10 mouse cellular contexts compared by ENCODE assay signal in genomic region chr15:81926446-81926822, GRCm38 (mm10). TPM values are rescaled to one million over a fixed set of nuclear protein-coding genes. Genes with fewer than 3 reads are reported as not detected.
DNase-seq lines count a peak whose midpoint lies in the region; ATAC-seq and TF ChIP-seq lines count a peak whose summit lies in the region.
"Had no signal": no experiment of that assay in that cellular context is flagged by ENCODE, and none has a peak within 500 bp of the region (broad histone marks: within the 10 kb centered on the region; RNA-seq: fewer than 3 reads in every experiment).

No protein-coding gene starts in this region.

- no peak for TF ChIP-seq POLR2A in heart, adult 2 months (IDR thresholded peaks at IDR 0.05; ENCODE audit: insufficient read depth, low read depth, low read length)

- no peaks in the 10 kb centered on the region for H3K79me2 ChIP-seq in heart, adult 2 months (replicated peaks; ENCODE audit: control insufficient read depth, insufficient read depth, low read length)

- ATAC-seq in heart, embryonic 13.5 days (ENCODE audit: extremely low read depth, insufficient number of reproducible peaks, low FRiP score, low TSS enrichment), result no peak
- ATAC-seq in embryonic facial prominence, embryonic 11.5 days (replicated peaks; ENCODE audit: insufficient number of reproducible peaks, low FRiP score, low TSS enrichment, low read depth), result peak; percentile 54
- ATAC-seq in hindbrain, embryonic 14.5 days (ENCODE audit: low FRiP score), result peak; percentile 67; the same call in 1 of the 2 replicates
- ATAC-seq in midbrain, embryonic 11.5 days (ENCODE audit: low FRiP score), result peak; percentile 73

- no peak for TF ChIP-seq CTCF in heart, adult 2 months (IDR thresholded peaks at IDR 0.05)

- peaks cover 6% of the 10 kb centered on the region; the same call in 1 of the 2 replicates for H3K36me3 ChIP-seq in heart, embryonic 13.5 days
- no peaks in the 10 kb centered on the region for H3K36me3 ChIP-seq in heart, adult 2 months (ENCODE audit: control insufficient read depth, insufficient read depth, low read length)
- H3K36me3 ChIP-seq in embryonic facial prominence, embryonic 11.5 days (replicated peaks; ENCODE audit: control insufficient read depth, insufficient read depth, low read depth, low read length), result no peaks in the 10 kb centered on the region
- no peaks in the 10 kb centered on the region; the same call in 1 of the 2 replicates for H3K36me3 ChIP-seq in hindbrain, embryonic 14.5 days (replicated peaks; ENCODE audit: control insufficient read depth, insufficient read depth)
- H3K36me3 ChIP-seq in midbrain, embryonic 11.5 days (ENCODE audit: control insufficient read depth, insufficient read depth, low read length), result no peaks in the 10 kb centered on the region

- WGBS in heart, embryonic 13.5 days, result 35% methylated on average over 9 of the region's 9 CpGs
- WGBS in heart, adult 2 months, result 41% methylated on average over 9 of the region's 9 CpGs
- 37% methylated on average over 9 of the region's 9 CpGs for WGBS in embryonic facial prominence, embryonic 11.5 days
- WGBS in hindbrain, embryonic 14.5 days, result 28% methylated on average over 9 of the region's 9 CpGs
- WGBS in midbrain, embryonic 11.5 days, result 29% methylated on average over 9 of the region's 9 CpGs

- H3K27ac ChIP-seq in heart, embryonic 13.5 days (replicated peaks), result no peak overlapping the region
- H3K27ac ChIP-seq in heart, adult 2 months, result no peak overlapping the region
- no peak overlapping the region for H3K27ac ChIP-seq in embryonic facial prominence, embryonic 11.5 days (replicated peaks; ENCODE audit: low read depth, low read length)
- H3K27ac ChIP-seq in hindbrain, embryonic 14.5 days, result peak overlapping the region; percentile 88
- peak overlapping the region; percentile 41 for H3K27ac ChIP-seq in midbrain, embryonic 11.5 days (ENCODE audit: low read depth, low read length)

- DNase-seq in heart, adult 2 months, result no peak
- no peak for DNase-seq in embryonic facial prominence, embryonic 11.5 days (ENCODE audit: low spot score)
- no peak for DNase-seq in hindbrain, embryonic 14.5 days (ENCODE audit: low spot score)
- DNase-seq in midbrain, embryonic 11.5 days (ENCODE audit: low spot score, missing footprints), result no peak
- no peak for DNase-seq in urinary bladder, postnatal 36 days (ENCODE audit: low spot score in 2 of 2)
- DNase-seq in layer of hippocampus, adult 9-10 months (ENCODE audit: low spot score), result no peak
- DNase-seq in urinary bladder, adult 2 months (ENCODE audit: low spot score), result no peak

- H3K9me3 ChIP-seq in heart, embryonic 13.5 days, result no peaks in the 10 kb centered on the region
- H3K9me3 ChIP-seq in embryonic facial prominence, embryonic 11.5 days (replicated peaks; ENCODE audit: control insufficient read depth, low read length), result no peaks in the 10 kb centered on the region
- H3K9me3 ChIP-seq in hindbrain, embryonic 14.5 days (ENCODE audit: control insufficient read depth, low read length), result no peaks in the 10 kb centered on the region
- no peaks in the 10 kb centered on the region for H3K9me3 ChIP-seq in midbrain, embryonic 11.5 days (ENCODE audit: control insufficient read depth, low read length)

- H3K4me2 ChIP-seq in heart, embryonic 13.5 days, result peak overlapping the region; percentile 81
- peak overlapping the region; percentile 96; the same call in 1 of the 2 replicates for H3K4me2 ChIP-seq in embryonic facial prominence, embryonic 11.5 days (ENCODE audit: low read depth, low read length)
- H3K4me2 ChIP-seq in hindbrain, embryonic 14.5 days (replicated peaks), result peak overlapping the region; percentile 76
- H3K4me2 ChIP-seq in midbrain, embryonic 11.5 days, result peak overlapping the region; percentile 97; the same call in 1 of the 2 replicates

- no peak for TF ChIP-seq EP300 in heart, adult 2 months (IDR thresholded peaks at IDR 0.05; ENCODE audit: insufficient read depth, low read depth, low read length)

- peak overlapping the region; percentile 73 for H3K4me3 ChIP-seq in heart, embryonic 13.5 days
- H3K4me3 ChIP-seq in heart, adult 2 months, result no peak overlapping the region; the same call in 1 of the 2 replicates
- H3K4me3 ChIP-seq in embryonic facial prominence, embryonic 11.5 days (ENCODE audit: low read depth, low read length), result no peak overlapping the region
- H3K4me3 ChIP-seq in hindbrain, embryonic 14.5 days (replicated peaks; ENCODE audit: low read length), result peak overlapping the region; percentile 71
- no peak overlapping the region for H3K4me3 ChIP-seq in midbrain, embryonic 11.5 days (ENCODE audit: low read depth, low read length)

- H3K27me3 ChIP-seq in heart, embryonic 13.5 days (replicated peaks), result no peaks in the 10 kb centered on the region
- H3K27me3 ChIP-seq in heart, adult 2 months (ENCODE audit: control insufficient read depth, insufficient read depth, low read length), result no peaks in the 10 kb centered on the region
- no peaks in the 10 kb centered on the region for H3K27me3 ChIP-seq in embryonic facial prominence, embryonic 11.5 days (ENCODE audit: control insufficient read depth, insufficient read depth, low read length)
- H3K27me3 ChIP-seq in hindbrain, embryonic 14.5 days (ENCODE audit: control insufficient read depth, insufficient read depth, low read length), result no peaks in the 10 kb centered on the region
- H3K27me3 ChIP-seq in midbrain, embryonic 11.5 days (ENCODE audit: control insufficient read depth, insufficient read depth, low read length), result no peaks in the 10 kb centered on the region

- intact Hi-C loops in heart, adult 2 months (cut with DNase I), result loop anchor here (1.0 to 10.0 kb wide), 2 partner anchors 34 to 198 kb away; partner anchors contain the start of genes Ccdc134 and Pmm1

- peaks cover 19% of the 10 kb centered on the region for H3K4me1 ChIP-seq in heart, embryonic 13.5 days
- H3K4me1 ChIP-seq in heart, adult 2 months (ENCODE audit: control insufficient read depth, insufficient read depth, low read length), result peaks cover 6% of the 10 kb centered on the region
- H3K4me1 ChIP-seq in embryonic facial prominence, embryonic 11.5 days (ENCODE audit: control insufficient read depth, insufficient read depth, low read length), result peaks cover 3% of the 10 kb centered on the region; the same call in 1 of the 2 replicates
- peaks cover 26% of the 10 kb centered on the region for H3K4me1 ChIP-seq in hindbrain, embryonic 14.5 days (replicated peaks; ENCODE audit: control insufficient read depth, insufficient read depth, low read length)
- peaks cover 11% of the 10 kb centered on the region for H3K4me1 ChIP-seq in midbrain, embryonic 11.5 days (ENCODE audit: control insufficient read depth, insufficient read depth, low read length)

- H3K9ac ChIP-seq in heart, embryonic 13.5 days, result no peak overlapping the region; the same call in 1 of the 2 replicates
- no peak overlapping the region for H3K9ac ChIP-seq in heart, adult 2 months (ENCODE audit: low read depth, low read length)
- H3K9ac ChIP-seq in embryonic facial prominence, embryonic 11.5 days (replicated peaks; ENCODE audit: low read length), result no peak overlapping the region; the same call in 1 of the 2 replicates
- peak overlapping the region; percentile 30; the same call in 1 of the 2 replicates for H3K9ac ChIP-seq in hindbrain, embryonic 14.5 days
- H3K9ac ChIP-seq in midbrain, embryonic 11.5 days (ENCODE audit: low read length), result no peak overlapping the region; the same call in 1 of the 2 replicates

RNA-seq across cellular contexts. Expression of gene Polr3h, which starts 0.4 kb away (rescaled TPM):
- 128 and 146 TPM in 2 replicates for polyA plus RNA-seq in heart, embryonic 13.5 days (2015; fragmentation: Nextera tagmentation; extraction: Ambion mirVana)
- 1 to 10 TPM; 5.9 to 8.1 TPM for total RNA-seq in heart, adult 2 months (2021)
- polyA plus RNA-seq in heart, adult 2 months (2012; rRNA removed), result 7.2 and 10.2 TPM in 2 replicates
- 60.3 and 63.5 TPM in 2 replicates for polyA plus RNA-seq in embryonic facial prominence, embryonic 11.5 days (2014; fragmentation: Nextera tagmentation; extraction: Ambion mirVana)
- polyA plus RNA-seq in hindbrain, embryonic 14.5 days (2014; fragmentation: Nextera tagmentation; extraction: Ambion mirVana), result 85.5 and 100.0 TPM in 2 replicates
- 66.9 and 75.6 TPM in 2 replicates for polyA plus RNA-seq in midbrain, embryonic 11.5 days (2014; fragmentation: Nextera tagmentation; extraction: Ambion mirVana)
- polyA plus RNA-seq in urinary bladder, adult 2 months (2012; rRNA removed), result 17.2 and 17.4 TPM in 2 replicates

RNA-seq across cellular contexts. Expression of gene Csdc2, which starts 10.1 kb away (rescaled TPM):
- polyA plus RNA-seq in heart, embryonic 13.5 days (2015; fragmentation: Nextera tagmentation; extraction: Ambion mirVana), result 5.9 and 7.0 TPM in 2 replicates
- 10 to 100 TPM; 66.1 to 92.7 TPM for total RNA-seq in heart, adult 2 months (2021)
- polyA plus RNA-seq in heart, adult 2 months (2012; rRNA removed), result 85.7 and 111 TPM in 2 replicates
- 5.5 and 8.4 TPM in 2 replicates for polyA plus RNA-seq in embryonic facial prominence, embryonic 11.5 days (2014; fragmentation: Nextera tagmentation; extraction: Ambion mirVana)
- 183 and 199 TPM in 2 replicates for polyA plus RNA-seq in hindbrain, embryonic 14.5 days (2014; fragmentation: Nextera tagmentation; extraction: Ambion mirVana)
- polyA plus RNA-seq in midbrain, embryonic 11.5 days (2014; fragmentation: Nextera tagmentation; extraction: Ambion mirVana), result 18.0 and 18.9 TPM in 2 replicates
- 20.2 and 29.6 TPM in 2 replicates for polyA plus RNA-seq in urinary bladder, adult 2 months (2012; rRNA removed)

RNA-seq across cellular contexts. Expression of gene Pmm1, which starts 34.3 kb away (rescaled TPM):
- polyA plus RNA-seq in heart, embryonic 13.5 days (2015; fragmentation: Nextera tagmentation; extraction: Ambion mirVana), result 17.9 and 20.2 TPM in 2 replicates
- total RNA-seq in heart, adult 2 months (2021), result 10 to 100 TPM; 22.0 to 26.7 TPM
- polyA plus RNA-seq in heart, adult 2 months (2012; rRNA removed), result 27.7 and 34.4 TPM in 2 replicates
- polyA plus RNA-seq in embryonic facial prominence, embryonic 11.5 days (2014; fragmentation: Nextera tagmentation; extraction: Ambion mirVana), result 19.9 and 21.3 TPM in 2 replicates
- 89.0 and 103 TPM in 2 replicates for polyA plus RNA-seq in hindbrain, embryonic 14.5 days (2014; fragmentation: Nextera tagmentation; extraction: Ambion mirVana)
- polyA plus RNA-seq in midbrain, embryonic 11.5 days (2014; fragmentation: Nextera tagmentation; extraction: Ambion mirVana), result 26.9 and 29.8 TPM in 2 replicates
- 76.2 and 80.5 TPM in 2 replicates for polyA plus RNA-seq in urinary bladder, adult 2 months (2012; rRNA removed)

RNA-seq across cellular contexts. Expression of gene 1700029P11Rik, which starts 53.9 kb away (rescaled TPM):
- not detected in 2 replicates for polyA plus RNA-seq in heart, embryonic 13.5 days (2015; fragmentation: Nextera tagmentation; extraction: Ambion mirVana)
- total RNA-seq in heart, adult 2 months (2021), result not detected
- not detected in 2 replicates for polyA plus RNA-seq in heart, adult 2 months (2012; rRNA removed)
- polyA plus RNA-seq in embryonic facial prominence, embryonic 11.5 days (2014; fragmentation: Nextera tagmentation; extraction: Ambion mirVana), result not detected in 2 replicates
- polyA plus RNA-seq in hindbrain, embryonic 14.5 days (2014; fragmentation: Nextera tagmentation; extraction: Ambion mirVana), result not detected in 2 replicates
- polyA plus RNA-seq in midbrain, embryonic 11.5 days (2014; fragmentation: Nextera tagmentation; extraction: Ambion mirVana), result not detected in 2 replicates
- not detected in 2 replicates for polyA plus RNA-seq in urinary bladder, adult 2 months (2012; rRNA removed)
- total RNA-seq: adrenal gland, postnatal 4 days; left cerebral cortex, adult 8-10 months had no signal

RNA-seq across cellular contexts. Expression of gene Aco2, which starts 54.3 kb away (rescaled TPM):
- polyA plus RNA-seq in heart, embryonic 13.5 days (2015; fragmentation: Nextera tagmentation; extraction: Ambion mirVana), result 486 and 514 TPM in 2 replicates
- total RNA-seq in heart, adult 2 months (2021), result 1,000 to 10,000 TPM; 1,810 to 2,215 TPM
- 2,076 and 2,628 TPM in 2 replicates for polyA plus RNA-seq in heart, adult 2 months (2012; rRNA removed)
- 144 and 153 TPM in 2 replicates for polyA plus RNA-seq in embryonic facial prominence, embryonic 11.5 days (2014; fragmentation: Nextera tagmentation; extraction: Ambion mirVana)
- polyA plus RNA-seq in hindbrain, embryonic 14.5 days (2014; fragmentation: Nextera tagmentation; extraction: Ambion mirVana), result 252 and 281 TPM in 2 replicates
- 155 and 165 TPM in 2 replicates for polyA plus RNA-seq in midbrain, embryonic 11.5 days (2014; fragmentation: Nextera tagmentation; extraction: Ambion mirVana)
- 185 and 189 TPM in 2 replicates for polyA plus RNA-seq in urinary bladder, adult 2 months (2012; rRNA removed)

Comparison
In these comparisons a context has a peak if more than half of its experiments do, and no peak if none do; other contexts are left out.
1. H3K4me3 ChIP-seq: peak in heart, embryonic 13.5 days (single experiment) and hindbrain, embryonic 14.5 days (single experiment); none in heart, adult 2 months (single experiment), embryonic facial prominence, embryonic 11.5 days (single experiment) and midbrain, embryonic 11.5 days (single experiment).
2. H3K27ac ChIP-seq: peak in hindbrain, embryonic 14.5 days (single experiment) and midbrain, embryonic 11.5 days (single experiment); none in heart, embryonic 13.5 days (single experiment), heart, adult 2 months (single experiment) and embryonic facial prominence, embryonic 11.5 days (single experiment).
3. Peak in every context shown above with its lines, with median percentiles within 50 percentile points of each other: H3K4me2 ChIP-seq.